Mouse (Mus musculus): ENCODE data around the gene Syce1. TPM values are rescaled to one million over a fixed set of nuclear protein-coding genes. Genes with fewer than 3 reads are reported as not detected.

The Syce1 gene
- polyA plus RNA-seq (2012; rRNA removed; ENCODE audit: low replicate concordance): not detected in 2 replicates

GRCm38 (mm10) chr7:140787406-140788052 is at the start of gene Syce1:
Syce1 (minus strand) TSS chr7:140787852.

GRCm38 (mm10) chr7:140834968-140835757 is 47.5 kb upstream of the Syce1 start, which contains the start of gene Urah:
Urah (plus strand) TSS chr7:140835018.

GRCm38 (mm10) chr7:140821653-140822329 is 34.1 kb upstream of the Syce1 start, which contains the start of gene Zfp941:
Zfp941 (minus strand) TSS chr7:140822178.

GRCm38 (mm10) chr7:140763447-140764020 is 24.1 kb downstream of the Syce1 start, which contains the start of gene Cyp2e1:
Cyp2e1 (plus strand) TSS chr7:140763739.

Other genes with a start within 250 kb of the Syce1 start
- not detected in 2 replicates for gene Olfr538, start 220.0 kb downstream of the Syce1 start, polyA plus RNA-seq (2012; rRNA removed; ENCODE audit: low replicate concordance)
- gene Olfr46, start 186.6 kb downstream of the Syce1 start, polyA plus RNA-seq (2012; rRNA removed; ENCODE audit: low replicate concordance): not detected in 2 replicates
- not detected in 2 replicates for gene Olfr61, start 158.9 kb downstream of the Syce1 start, polyA plus RNA-seq (2012; rRNA removed; ENCODE audit: low replicate concordance)
- not detected in 2 replicates for gene Olfr53, start 141.4 kb downstream of the Syce1 start, polyA plus RNA-seq (2012; rRNA removed; ENCODE audit: low replicate concordance)
- not detected in 2 replicates for gene Olfr539, start 127.9 kb downstream of the Syce1 start, polyA plus RNA-seq (2012; rRNA removed; ENCODE audit: low replicate concordance)
- not detected in 2 replicates for gene Olfr45, start 105.9 kb downstream of the Syce1 start, polyA plus RNA-seq (2012; rRNA removed; ENCODE audit: low replicate concordance)
- gene Olfr541, start 90.6 kb downstream of the Syce1 start, polyA plus RNA-seq (2012; rRNA removed; ENCODE audit: low replicate concordance): not detected in 2 replicates
- 0.25 and 0.65 TPM in 2 replicates for gene Cyp2e1, start 24.1 kb downstream of the Syce1 start, polyA plus RNA-seq (2012; rRNA removed; ENCODE audit: low replicate concordance)
- gene Zfp941, start 34.3 kb upstream of the Syce1 start, polyA plus RNA-seq (2012; rRNA removed; ENCODE audit: low replicate concordance): 0.02 TPM in 1 of 2 replicates, not detected in the other
- gene Urah, start 47.2 kb upstream of the Syce1 start, polyA plus RNA-seq (2012; rRNA removed; ENCODE audit: low replicate concordance): 70.0 and 92.2 TPM in 2 replicates
- not detected in 2 replicates for gene Scgb1c1, start 57.7 kb upstream of the Syce1 start, polyA plus RNA-seq (2012; rRNA removed; ENCODE audit: low replicate concordance)
- not detected in 2 replicates for gene Odf3, start 60.0 kb upstream of the Syce1 start, polyA plus RNA-seq (2012; rRNA removed; ENCODE audit: low replicate concordance)
- gene Gm45785, start 68.5 kb upstream of the Syce1 start, polyA plus RNA-seq (2012; rRNA removed; ENCODE audit: low replicate concordance): not detected in 2 replicates
- gene Ric8a, start 69.1 kb upstream of the Syce1 start, polyA plus RNA-seq (2012; rRNA removed; ENCODE audit: low replicate concordance): 66.8 and 79.2 TPM in 2 replicates
- gene Bet1l, start 69.7 kb upstream of the Syce1 start, polyA plus RNA-seq (2012; rRNA removed; ENCODE audit: low replicate concordance): 11.4 and 14.3 TPM in 2 replicates
- 44.5 and 51.9 TPM in 2 replicates for gene Psmd13, start 94.1 kb upstream of the Syce1 start, polyA plus RNA-seq (2012; rRNA removed; ENCODE audit: low replicate concordance)
- 23.5 and 27.7 TPM in 2 replicates for gene Sirt3, start 94.5 kb upstream of the Syce1 start, polyA plus RNA-seq (2012; rRNA removed; ENCODE audit: low replicate concordance)
- 3.8 and 7.2 TPM in 2 replicates for gene Cox8b, start 112.6 kb upstream of the Syce1 start, polyA plus RNA-seq (2012; rRNA removed; ENCODE audit: low replicate concordance)
- 71.9 and 89.3 TPM in 2 replicates for gene Nlrp6, start 133.1 kb upstream of the Syce1 start, polyA plus RNA-seq (2012; rRNA removed; ENCODE audit: low replicate concordance)
- 17.9 and 19.5 TPM in 2 replicates for gene Pgghg, start 153.5 kb upstream of the Syce1 start, polyA plus RNA-seq (2012; rRNA removed; ENCODE audit: low replicate concordance)
- 1.1 and 1.3 TPM in 2 replicates for gene Ifitm5, start 162.4 kb upstream of the Syce1 start, polyA plus RNA-seq (2012; rRNA removed; ENCODE audit: low replicate concordance)
- not detected in 2 replicates for gene Gm45717, start 168.1 kb upstream of the Syce1 start, polyA plus RNA-seq (2012; rRNA removed; ENCODE audit: low replicate concordance)
- gene Ifitm2, start 168.1 kb upstream of the Syce1 start, polyA plus RNA-seq (2012; rRNA removed; ENCODE audit: low replicate concordance): 322 and 327 TPM in 2 replicates
- gene Ifitm1, start 179.4 kb upstream of the Syce1 start, polyA plus RNA-seq (2012; rRNA removed; ENCODE audit: low replicate concordance): 69.2 and 79.8 TPM in 2 replicates
- 90.0 and 119 TPM in 2 replicates for gene Ifitm3, start 222.9 kb upstream of the Syce1 start, polyA plus RNA-seq (2012; rRNA removed; ENCODE audit: low replicate concordance)
- 0.75 and 2.8 TPM in 2 replicates for gene Ifitm6, start 230.1 kb upstream of the Syce1 start, polyA plus RNA-seq (2012; rRNA removed; ENCODE audit: low replicate concordance)
- not detected in 2 replicates for gene Gm17387, start 241.3 kb upstream of the Syce1 start, polyA plus RNA-seq (2012; rRNA removed; ENCODE audit: low replicate concordance)

Data from duodenum, adult 2 months (tissue).